Mouse (Mus musculus): ENCODE results near the gene Irf2bpl. TPM values are rescaled to one million over a fixed set of nuclear protein-coding genes. Genes with fewer than 3 reads are reported as not detected.
A peak's percentile ranks its signal among the peaks of the same experiment; 100 is the strongest.

Gene Irf2bpl
- total RNA-seq, 2 experiments from 2014 or later: 77.9 to 81.5 TPM

DNA sequence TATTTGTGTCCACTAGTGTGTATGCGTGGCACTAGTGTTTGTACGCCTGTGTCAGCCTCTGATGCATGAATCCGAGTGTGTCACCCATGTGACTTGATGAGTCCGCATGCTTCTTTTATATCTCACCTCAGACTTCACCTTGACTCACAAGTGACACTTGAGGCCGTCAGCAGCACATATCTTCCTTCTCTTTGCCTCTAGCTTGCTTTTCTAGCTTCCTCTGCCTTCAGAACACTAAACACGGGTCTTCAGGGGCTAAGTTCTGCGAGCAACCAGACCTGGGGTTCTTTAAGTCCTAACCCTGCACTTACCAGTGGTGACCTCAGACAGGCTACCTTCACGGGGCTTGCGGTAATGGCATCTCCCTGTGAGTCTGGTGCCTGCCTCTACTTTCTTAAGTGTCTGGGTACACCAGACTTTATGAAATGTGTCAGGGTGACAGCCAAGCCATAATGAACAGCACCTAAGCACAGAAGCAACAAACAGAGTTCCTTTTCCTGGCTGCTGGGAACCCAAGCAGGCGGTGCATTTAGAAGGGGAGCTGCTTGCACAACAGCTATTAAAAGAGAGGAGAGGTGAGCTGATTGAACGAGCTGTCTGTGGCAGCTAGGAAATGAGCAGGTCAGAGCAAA lies 51.9 kb downstream of the Irf2bpl start:
- DNase-seq (ENCODE audit: low spot score in 2 of 2): no peak

GRCm38 (mm10) chr12:86831591-86832550 lies 52.7 kb downstream of the Irf2bpl start:
- peak in 1 of 2 experiments; percentile 66 for DNase-seq (ENCODE audit: low spot score in 2 of 2)

Other genes with a start within 250 kb of the Irf2bpl start
- 100 to 1,000 TPM in 1 of 2 experiments, 10 to 100 TPM in 1; 98.5 to 104 TPM for gene Vash1, start 206.1 kb downstream of the Irf2bpl start, total RNA-seq (2021)
- gene Angel1, start 158.3 kb downstream of the Irf2bpl start, total RNA-seq (2021): 1 to 10 TPM; 7.3 to 9.0 TPM
- gene Lrrc74a, start 150.4 kb downstream of the Irf2bpl start, total RNA-seq (2021): not detected
- gene Cipc, start 62.2 kb upstream of the Irf2bpl start, total RNA-seq (2021): 10 to 100 TPM; 55.2 to 58.1 TPM
- 10 to 100 TPM; 14.0 to 16.8 TPM for gene Zdhhc22, start 105.6 kb upstream of the Irf2bpl start, total RNA-seq (2021)
- gene Tmem63c, start 136.5 kb upstream of the Irf2bpl start, total RNA-seq (2021): 10 to 100 TPM; 28.4 to 28.8 TPM
- 1 to 10 TPM; 2.9 to 3.7 TPM for gene Ngb, start 217.7 kb upstream of the Irf2bpl start, total RNA-seq (2021)

Measured in layer of hippocampus, postnatal 10 days (tissue).